Mouse (Mus musculus) lung, postnatal 0 days (tissue): Measurements from ENCODE around the gene Gm10964. TPM values are rescaled to one million over a fixed set of nuclear protein-coding genes. Genes with fewer than 3 reads are reported as not detected.

Source experiments
- ATAC-seq: fragments of 200-750 bp; cut with Nextera tagmentation; 2 replicates; pipeline ENCODE4 v1.8.0; 2017; ENCODE audit warnings: moderate library complexity
- DNase-seq: peaks from one replicate; pipeline ENCODE4 v3.0.0-alpha.2; 2016; ENCODE audit warnings: low spot score
- H3K27ac ChIP-seq: fragments of 300-500 bp; sonication (generic); 2 replicates; pipeline ENCODE4 v1.5.1; 2014; ENCODE audit warnings: antibody characterized with exemption, mild to moderate bottlenecking, low read length, mixed read lengths
- H3K27me3 ChIP-seq: fragments of 300-500 bp; sonication (generic); replicated peaks from 2 replicates; pipeline ENCODE4 v1.6.1; 2014; ENCODE audit warnings: low read length, mixed read lengths; ENCODE audit not compliant: insufficient read depth
- H3K36me3 ChIP-seq: fragments of 300-500 bp; sonication (generic); 2 replicates; pipeline ENCODE4 v1.6.1; 2014; ENCODE audit warnings: low read length, mixed read lengths; ENCODE audit not compliant: insufficient read depth
- H3K4me1 ChIP-seq: fragments of 300-500 bp; sonication (generic); 2 replicates; pipeline ENCODE4 v1.6.1; 2014; ENCODE audit warnings: antibody characterized with exemption, low read depth, low read length, mixed read lengths; ENCODE audit not compliant: insufficient read depth
- H3K4me2 ChIP-seq: fragments of 300-500 bp; sonication (generic); replicated peaks from 2 replicates; pipeline ENCODE4 v1.6.1; 2014; ENCODE audit warnings: low read depth, mild to moderate bottlenecking, low read length, moderate library complexity, mixed read lengths
- H3K4me3 ChIP-seq: fragments of 300-500 bp; sonication (generic); 2 replicates; pipeline ENCODE4 v1.5.1; 2014; ENCODE audit warnings: low read depth, low read length
- H3K9ac ChIP-seq: fragments of 300-500 bp; sonication (generic); replicated peaks from 2 replicates; pipeline ENCODE4 v1.6.1; 2014; ENCODE audit warnings: low read depth, mild to moderate bottlenecking
- H3K9me3 ChIP-seq: fragments of 300-500 bp; sonication (generic); 2 replicates; pipeline ENCODE4 v1.6.1; 2016; ENCODE audit warnings: low read length, mixed read lengths
- CTCF ChIP-seq: IDR thresholded peaks from 2 replicates; pipeline ENCODE4 v1.5.1; 2016; ENCODE audit warnings: antibody characterized with exemption, mild to moderate bottlenecking
- EP300 ChIP-seq: IDR thresholded peaks from 2 replicates; pipeline ENCODE4 v1.6.1; 2016; ENCODE audit warnings: antibody characterized with exemption, mild to moderate bottlenecking, control low read depth
- WGBS: fragments of 180-500 bp; shearing (Covaris S2); extraction: QIAGEN DNeasy Blood & Tissue Kit; methylation state at CpG from one replicate; pipeline ENCODE4 v1.1.7; 2014; 5-methylcytosine and 5-hydroxymethylcytosine counted together
- polyA plus RNA-seq: library from polyadenylated mRNA; unstranded; fragments of >200 nt; fragmentation: Nextera tagmentation; extraction: Ambion mirVana; gene quantifications from 2 replicates; pipeline ENCODE4 v1.2.1, GENCODE M21; 2015

Gm10964 gene
- polyA plus RNA-seq, 1 experiment from 2014 or later: not detected

GRCm38 (mm10) chr3:103771531-103772130, 32.5 kb downstream of the Gm10964 start:
- TF ChIP-seq EP300: peak; percentile 14; the same call in 1 of the 2 replicates
- TF ChIP-seq CTCF: no peak
- H3K27me3 ChIP-seq: no peaks in the 10 kb centered on the region
- H3K4me3 ChIP-seq: 0 out of 2 replicates have a peak overlapping the region, but pooled peaks have one; percentile 3
- H3K9me3 ChIP-seq: no peaks in the 10 kb centered on the region
- H3K36me3 ChIP-seq: peaks cover 3% of the 10 kb centered on the region; the same call in 1 of the 2 replicates
- peak; percentile 83 for DNase-seq
- ATAC-seq: peak; percentile 74
- H3K9ac ChIP-seq: no peak overlapping the region
- peak overlapping the region; percentile 63 for H3K27ac ChIP-seq
- peak overlapping the region; percentile 39 for H3K4me2 ChIP-seq
- H3K4me1 ChIP-seq: peaks cover 32% of the 10 kb centered on the region
- 26% methylated on average over 9 of the region's 9 CpGs for WGBS

GRCm38 (mm10) chr3:103772846-103773245, 33.7 kb downstream of the Gm10964 start:
- 56% methylated on average over 4 of the region's 4 CpGs for WGBS
- Histone ChIP-seq H3K27me3 (no peaks in the 10 kb centered on the region), H3K4me2 (no peak overlapping the region), H3K27ac (peak overlapping the region; percentile 22; the same call in 1 of the 2 replicates), H3K9ac (no peak overlapping the region), H3K36me3 (peaks cover 13% of the 10 kb centered on the region), H3K4me3 (no peak overlapping the region), H3K9me3 (no peaks in the 10 kb centered on the region), H3K4me1 (peaks cover 32% of the 10 kb centered on the region)
- DNase-seq (no peak), ATAC-seq (no peak)
- TF ChIP-seq CTCF (no peak), EP300 (no peak)

DNA sequence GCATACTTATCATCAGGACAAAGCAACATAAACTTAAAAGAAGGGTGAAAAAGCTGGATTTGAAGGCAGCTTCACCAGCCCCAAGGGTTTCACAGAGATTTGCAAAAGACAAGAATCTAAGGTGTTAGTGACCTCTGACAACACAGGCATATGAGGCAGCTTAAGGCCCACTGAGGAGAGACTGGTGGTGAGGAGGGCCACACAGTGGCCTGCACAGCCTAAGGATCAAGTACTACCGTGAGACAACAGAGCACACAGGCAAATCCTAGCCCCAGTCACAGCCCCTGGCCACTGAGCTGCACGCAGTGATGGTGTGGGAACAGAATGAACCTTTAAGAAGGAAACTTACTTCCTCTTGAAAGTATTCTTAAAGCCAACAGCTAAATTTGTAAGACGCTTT, 34.3 kb downstream of the Gm10964 start:
- H3K27ac ChIP-seq: peak overlapping the region; percentile 22
- DNase-seq (no peak), ATAC-seq (no peak)
- H3K4me3 ChIP-seq: no peak overlapping the region
- peaks cover 17% of the 10 kb centered on the region for H3K36me3 ChIP-seq
- no peaks in the 10 kb centered on the region for H3K9me3 ChIP-seq
- TF ChIP-seq CTCF (no peak), EP300 (no peak)
- H3K4me1 ChIP-seq: peaks cover 32% of the 10 kb centered on the region
- no peaks in the 10 kb centered on the region for H3K27me3 ChIP-seq
- no peak overlapping the region for H3K9ac ChIP-seq
- 61% methylated on average over 3 of the region's 3 CpGs for WGBS
- no peak overlapping the region for H3K4me2 ChIP-seq

- no peak overlapping the region for H3K9ac ChIP-seq
- H3K4me1 ChIP-seq: peaks cover 32% of the 10 kb centered on the region
- H3K9me3 ChIP-seq: no peaks in the 10 kb centered on the region
- peaks cover 17% of the 10 kb centered on the region for H3K36me3 ChIP-seq
- ATAC-seq (no peak), DNase-seq (no peak)
- no peak overlapping the region for H3K4me2 ChIP-seq
- no peaks in the 10 kb centered on the region for H3K27me3 ChIP-seq
- no peak overlapping the region for H3K27ac ChIP-seq
- 78% methylated on average over 15 of the region's 15 CpGs for WGBS
- H3K4me3 ChIP-seq: no peak overlapping the region
- no peak for TF ChIP-seq EP300
These were observed 34.8 kb downstream of the Gm10964 start for GRCm38 (mm10) chr3:103774009-103774408.

GRCm38 (mm10) chr3:103777940-103778339, 38.8 kb downstream of the Gm10964 start:
- ATAC-seq (no peak), DNase-seq (no peak)
- H3K9me3 ChIP-seq: no peaks in the 10 kb centered on the region
- H3K36me3 ChIP-seq: peaks cover 13% of the 10 kb centered on the region
- H3K27me3 ChIP-seq: no peaks in the 10 kb centered on the region
- no peak for TF ChIP-seq EP300
- no peak for TF ChIP-seq CTCF
- no peak overlapping the region for H3K4me3 ChIP-seq
- H3K4me2 ChIP-seq: no peak overlapping the region
- peaks cover 10% of the 10 kb centered on the region; the same call in 1 of the 2 replicates for H3K4me1 ChIP-seq
- no peak overlapping the region for H3K9ac ChIP-seq
- no peak overlapping the region for H3K27ac ChIP-seq
- WGBS: 83% methylated on average over 11 of the region's 11 CpGs

DNA sequence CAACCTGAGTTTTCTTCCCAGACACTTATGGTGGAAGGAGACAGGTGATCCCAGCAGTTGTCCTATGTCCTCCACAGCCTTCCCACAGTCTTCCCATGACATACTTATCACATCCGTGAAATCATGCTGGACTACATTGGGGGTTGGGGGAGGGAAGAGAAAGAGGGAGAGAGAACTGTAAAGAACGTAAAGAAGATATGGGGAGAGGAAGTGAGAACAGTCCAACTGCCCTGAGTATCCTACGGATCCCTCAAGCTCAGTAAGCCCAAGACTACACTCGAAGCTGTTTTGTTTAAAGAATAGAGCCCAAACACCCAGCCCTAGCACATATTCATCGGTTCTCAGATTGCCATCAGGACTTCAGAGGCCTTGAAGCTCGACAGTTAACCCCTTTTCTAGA, 39.5 kb downstream of the Gm10964 start:
- Histone ChIP-seq H3K27me3 (no peaks in the 10 kb centered on the region), H3K36me3 (peaks cover 13% of the 10 kb centered on the region), H3K9me3 (no peaks in the 10 kb centered on the region), H3K4me2 (no peak overlapping the region), H3K27ac (no peak overlapping the region), H3K4me3 (no peak overlapping the region), H3K4me1 (0 out of 2 replicates have a peak, but pooled peaks cover 6% of the 10 kb centered on the region), H3K9ac (no peak overlapping the region)
- DNase-seq (no peak), ATAC-seq (no peak)
- WGBS: 68% methylated on average over 6 of the region's 6 CpGs
- TF ChIP-seq CTCF (no peak), EP300 (no peak)
